Mouse (Mus musculus) liver, embryonic 11.5 days (tissue): ENCODE results near the gene Elf4. TPM values are rescaled to one million over a fixed set of nuclear protein-coding genes. Genes with fewer than 3 reads are reported as not detected.

Source experiments
- ATAC-seq: fragments of 200-750 bp; cut with Nextera tagmentation; replicated peaks from 2 replicates; pipeline ENCODE4 v1.8.0; 2017; ENCODE audit warnings: moderate number of reproducible peaks, mild to moderate bottlenecking, moderate TSS enrichment, moderate library complexity; ENCODE audit not compliant: low FRiP score
- DNase-seq: peaks from one replicate; pipeline ENCODE4 v3.0.0-alpha.2; 2017; ENCODE audit warnings: low spot score
- H3K27ac ChIP-seq: fragments of 300-500 bp; sonication (generic); 2 replicates; pipeline ENCODE4 v1.5.1; 2014; ENCODE audit warnings: mild to moderate bottlenecking, low read depth, low read length, control low read depth
- H3K27me3 ChIP-seq: fragments of 300-500 bp; sonication (generic); replicated peaks from 2 replicates; pipeline ENCODE4 v1.6.1; 2014; ENCODE audit warnings: low read length, mixed read lengths; ENCODE audit not compliant: control insufficient read depth, insufficient read depth
- H3K36me3 ChIP-seq: fragments of 300-500 bp; sonication (generic); 2 replicates; pipeline ENCODE4 v1.6.1; 2014; ENCODE audit warnings: mild to moderate bottlenecking, low read length, moderate library complexity, mixed read lengths; ENCODE audit not compliant: control insufficient read depth, insufficient read depth
- H3K4me1 ChIP-seq: fragments of 300-500 bp; sonication (generic); replicated peaks from 2 replicates; pipeline ENCODE4 v1.6.1; 2014; ENCODE audit warnings: low read length, mixed read lengths; ENCODE audit not compliant: control insufficient read depth, insufficient read depth
- H3K4me2 ChIP-seq: fragments of 300-500 bp; sonication (generic); 2 replicates; pipeline ENCODE4 v1.6.1; 2014; ENCODE audit warnings: mild to moderate bottlenecking, control low read depth, moderate library complexity
- H3K4me3 ChIP-seq: fragments of 300-500 bp; sonication (generic); 2 replicates; pipeline ENCODE4 v1.5.1; 2014; ENCODE audit warnings: low read depth, low read length, control low read depth
- H3K9ac ChIP-seq: fragments of 300-500 bp; sonication (generic); 2 replicates; pipeline ENCODE4 v1.6.1; 2014; ENCODE audit warnings: low read depth, low read length, control low read depth
- H3K9me3 ChIP-seq: fragments of 300-500 bp; sonication (generic); 2 replicates; pipeline ENCODE4 v1.6.1; 2016; ENCODE audit warnings: low read length, inconsistent platforms, mixed read lengths; ENCODE audit not compliant: control insufficient read depth
- WGBS: fragments of 180-500 bp; shearing (Covaris S2); extraction: QIAGEN DNeasy Blood & Tissue Kit; methylation state at CpG from one replicate; pipeline ENCODE4 v1.1.7; 2014; 5-methylcytosine and 5-hydroxymethylcytosine counted together
- polyA plus RNA-seq: library from polyadenylated mRNA; unstranded; fragments of >200 nt; fragmentation: Nextera tagmentation; extraction: Ambion mirVana; gene quantifications from 2 replicates; pipeline ENCODE4 v1.2.1, GENCODE M21; 2014

Gene Elf4
- polyA plus RNA-seq, 1 experiment from 2014 or later, result 7.8 TPM

GRCm38 (mm10) chrX:48385927-48386326 lies 77.0 kb downstream of the Elf4 start:
- Histone ChIP-seq H3K9ac (no peak overlapping the region), H3K4me1 (no peaks in the 10 kb centered on the region), H3K36me3 (peaks cover 9% of the 10 kb centered on the region; the same call in 1 of the 2 replicates), H3K9me3 (no peaks in the 10 kb centered on the region), H3K4me2 (no peak overlapping the region), H3K4me3 (no peak overlapping the region), H3K27ac (no peak overlapping the region), H3K27me3 (no peaks in the 10 kb centered on the region)
- ATAC-seq (no peak), DNase-seq (no peak)
- 60% methylated on average over 4 of the region's 4 CpGs for WGBS

DNA sequence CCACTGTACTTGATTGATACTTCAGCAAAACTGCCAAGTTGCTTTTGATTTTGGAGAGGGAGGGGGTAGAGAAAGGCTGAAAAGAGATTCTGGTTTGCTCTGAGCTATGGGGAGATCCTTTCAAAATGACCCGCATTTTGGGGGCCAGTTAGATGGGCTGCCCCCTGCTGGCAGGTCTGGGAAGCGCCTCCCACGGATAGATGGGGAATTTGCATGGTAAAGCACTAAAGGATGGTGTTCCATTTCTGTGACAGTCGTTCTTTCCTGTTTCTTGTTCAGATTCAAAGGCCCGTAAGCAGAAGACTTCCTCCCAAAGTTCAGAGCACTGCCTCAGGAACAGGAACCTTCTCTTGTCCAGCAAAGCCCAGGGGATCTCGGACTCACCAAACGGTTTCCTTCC lies 79.3 kb downstream of the Elf4 start:
- Histone ChIP-seq H3K4me1 (no peaks in the 10 kb centered on the region), H3K9me3 (no peaks in the 10 kb centered on the region), H3K4me2 (no peak overlapping the region), H3K4me3 (no peak overlapping the region), H3K9ac (no peak overlapping the region), H3K27me3 (no peaks in the 10 kb centered on the region), H3K27ac (no peak overlapping the region), H3K36me3 (no peaks in the 10 kb centered on the region)
- no peak for DNase-seq
- no peak for ATAC-seq
- WGBS, result 42% methylated on average over 7 of the region's 7 CpGs

DNA sequence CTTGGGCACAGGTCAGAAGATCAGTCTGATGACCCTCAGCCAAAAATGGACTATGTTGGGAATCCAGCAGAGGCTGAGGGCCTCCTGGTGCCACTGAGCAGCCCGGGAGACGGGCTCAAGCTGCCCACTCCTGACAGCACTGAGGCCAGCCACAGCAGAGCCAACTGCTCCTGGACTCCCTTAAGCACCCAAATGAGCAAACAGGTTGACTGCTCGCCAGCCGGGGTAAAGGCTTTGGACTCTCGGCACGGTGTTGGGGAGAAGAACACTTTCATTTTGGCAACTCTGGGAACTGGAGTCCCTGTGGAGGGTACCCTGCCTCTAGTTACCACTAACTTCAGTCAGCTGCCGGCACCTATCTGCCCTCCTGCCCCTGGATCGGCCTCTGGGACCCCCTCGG lies 95.1 kb downstream of the Elf4 start:
- H3K36me3 ChIP-seq, result peaks cover 4% of the 10 kb centered on the region
- no peak overlapping the region for H3K4me3 ChIP-seq
- no peak overlapping the region for H3K4me2 ChIP-seq
- no peak overlapping the region for H3K9ac ChIP-seq
- no peaks in the 10 kb centered on the region; the same call in 1 of the 2 replicates for H3K4me1 ChIP-seq
- 98% methylated on average over 9 of the region's 9 CpGs for WGBS
- ATAC-seq, result no peak
- H3K27ac ChIP-seq, result no peak overlapping the region
- no peaks in the 10 kb centered on the region for H3K27me3 ChIP-seq
- no peak for DNase-seq
- H3K9me3 ChIP-seq, result no peaks in the 10 kb centered on the region

DNA sequence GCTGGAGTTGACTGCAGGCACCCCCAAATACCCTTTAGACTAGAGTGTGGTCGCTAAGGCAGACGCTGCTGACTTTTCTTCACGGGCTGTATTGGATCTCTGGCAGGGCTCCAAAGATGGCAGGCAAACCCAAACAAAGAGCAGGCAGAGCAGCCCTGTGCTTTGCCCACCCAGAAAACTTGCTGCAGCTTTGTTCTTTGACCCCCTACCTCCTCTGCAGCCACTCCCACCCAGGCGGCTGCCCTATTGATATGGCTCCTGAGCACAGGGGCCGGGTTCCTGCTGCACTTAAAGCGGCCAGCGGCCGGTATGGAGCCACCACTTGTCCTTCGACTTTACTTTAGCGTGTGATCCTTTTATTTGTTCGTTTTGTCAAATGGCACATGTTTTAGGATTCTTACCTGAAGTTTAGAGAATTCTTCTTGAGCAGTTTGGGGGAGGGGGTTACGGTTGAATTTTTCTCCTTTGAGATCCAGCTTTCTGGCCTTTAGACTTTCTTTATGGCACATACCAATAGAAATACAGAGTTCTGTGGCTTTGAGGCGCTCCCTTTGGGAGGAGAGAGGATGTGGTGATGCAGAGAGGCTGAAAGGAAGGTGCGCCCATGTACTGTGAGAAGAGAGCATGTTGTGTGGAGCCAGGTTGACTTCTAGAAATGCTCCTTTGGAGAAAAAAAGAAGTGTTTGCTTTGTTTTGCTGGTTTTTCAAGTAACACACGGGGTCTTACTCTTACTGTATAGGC lies 96.9 kb downstream of the Elf4 start:
- Histone ChIP-seq H3K36me3 (peaks cover 4% of the 10 kb centered on the region), H3K27ac (no peak overlapping the region), H3K4me3 (no peak overlapping the region), H3K27me3 (no peaks in the 10 kb centered on the region), H3K4me2 (no peak overlapping the region), H3K9me3 (no peaks in the 10 kb centered on the region), H3K9ac (no peak overlapping the region), H3K4me1 (no peaks in the 10 kb centered on the region; the same call in 1 of the 2 replicates)
- DNase-seq, result no peak
- no peak for ATAC-seq
- 57% methylated on average over 15 of the region's 15 CpGs for WGBS

Other genes with a start within 250 kb of the Elf4 start
- gene Utp14a, start 206.3 kb downstream of the Elf4 start, polyA plus RNA-seq, result 31.3 and 36.0 TPM in 2 replicates
- 5.4 and 7.3 TPM in 2 replicates for gene Bcorl1, start 121.8 kb downstream of the Elf4 start, polyA plus RNA-seq
- 98.6 and 102 TPM in 2 replicates for gene Aifm1, start 50.4 kb upstream of the Elf4 start, polyA plus RNA-seq
- gene Rab33a, start 56.2 kb upstream of the Elf4 start, polyA plus RNA-seq, result 1.6 and 3.3 TPM in 2 replicates
- 10.7 and 11.9 TPM in 2 replicates for gene Zfp280c, start 131.4 kb upstream of the Elf4 start, polyA plus RNA-seq
- gene Slc25a14, start 160.3 kb upstream of the Elf4 start, polyA plus RNA-seq, result 10.6 and 11.4 TPM in 2 replicates
- 0.07 TPM in 1 of 2 replicates, not detected in the other for gene Gpr119, start 211.3 kb upstream of the Elf4 start, polyA plus RNA-seq
- gene Rbmx2, start 231.9 kb upstream of the Elf4 start, polyA plus RNA-seq, result 20.4 and 24.5 TPM in 2 replicates